Mouse (Mus musculus) erythroblast, embryonic 14.5 days (primary cell): ENCODE results near the gene Mrpl48.

Experiments
- GATA1 ChIP-seq: IDR thresholded peaks from 2 replicates; pipeline ENCODE4 v1.6.1; 2012; ENCODE audit warnings: low read length, inconsistent platforms, mixed read lengths
- TAL1 ChIP-seq: IDR thresholded peaks from 3 replicates; pipeline ENCODE4 v1.6.1; 2012; ENCODE audit warnings: low read length, inconsistent platforms, mixed read lengths

DNA sequence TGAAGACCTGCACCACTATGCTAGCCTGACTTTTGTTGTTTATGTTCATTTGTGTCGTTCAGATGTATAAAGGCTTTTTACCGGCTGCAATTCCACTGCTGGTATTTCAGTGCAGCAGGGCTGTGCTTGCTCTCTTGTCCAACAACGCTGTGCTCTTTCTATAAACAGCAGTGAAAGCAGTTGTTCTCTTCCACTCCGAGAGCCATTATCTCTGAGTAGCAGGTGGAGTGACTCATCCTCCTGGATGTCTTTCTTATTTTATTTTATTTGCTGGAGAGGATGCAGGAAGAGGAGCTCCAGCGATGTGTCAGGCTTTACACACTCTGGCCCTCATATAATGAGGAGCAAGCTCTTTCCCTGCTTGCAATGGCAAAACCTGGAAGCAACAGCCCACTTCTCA, 7.9 kb downstream of the Mrpl48 start:
- TF ChIP-seq GATA1 = no peak
- no peak for TF ChIP-seq TAL1
